Mouse (Mus musculus): ENCODE data around the gene Dnah11. TPM values are rescaled to one million over a fixed set of nuclear protein-coding genes. Genes with fewer than 3 reads are reported as not detected.
"Not testable (repeated sequence)": the region's sequence is repeated elsewhere in the genome, so short reads cannot be mapped to it uniquely, and the experiment has no call there.

The Dnah11 gene
- polyA plus RNA-seq, 1 experiment from 2014 or later: not detected

DNA sequence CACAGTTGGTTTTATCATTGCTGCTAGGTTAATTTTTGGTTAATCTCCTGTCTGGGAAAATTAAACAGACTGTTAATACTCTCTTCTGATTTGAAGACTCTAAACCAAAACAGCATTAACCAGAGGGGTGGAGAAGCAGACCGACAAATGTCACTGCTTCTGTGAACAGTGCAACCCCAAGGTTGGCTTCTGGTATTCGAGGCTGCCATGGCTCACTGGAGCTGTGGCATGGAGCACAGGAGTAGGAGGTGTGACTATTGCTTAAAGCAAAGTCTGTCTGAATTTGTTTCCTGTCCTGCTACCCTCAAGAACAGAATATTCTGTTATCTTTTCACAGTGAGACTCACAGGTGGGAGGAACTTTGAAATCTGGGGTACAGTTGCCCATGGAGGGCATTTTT lies 260.6 kb downstream of the Dnah11 start:
- Histone ChIP-seq H3K36me3 (ENCODE audit: control insufficient read depth, insufficient read depth, low read length) (no peaks in the 10 kb centered on the region), H3K9me3 (ENCODE audit: control insufficient read depth, low read length) (no peaks in the 10 kb centered on the region), H3K4me3 (ENCODE audit: control insufficient read depth in 1 of 2, insufficient read depth in 1 of 2, low read depth in 1 of 2, low read length in 2 of 2) (no peak overlapping the region), H3K4me2 (ENCODE audit: low read length) (no peak overlapping the region), H3K9ac (ENCODE audit: low read length) (no peak overlapping the region), H3K4me1 (ENCODE audit: control insufficient read depth in 2 of 2, insufficient read depth in 2 of 2, low read length in 2 of 2) (no peaks in the 10 kb centered on the region), H3K27ac (replicated peaks in 1 of 2; ENCODE audit: control insufficient read depth in 1 of 2, insufficient read depth in 1 of 2, low read depth in 2 of 2, low read length in 2 of 2) (no peak overlapping the region), H3K27me3 (ENCODE audit: control insufficient read depth, insufficient read depth, low read length) (no peaks in the 10 kb centered on the region)
- WGBS: 70% methylated on average over 2 of the region's 2 CpGs
- no peak for ATAC-seq (ENCODE audit: insufficient number of reproducible peaks, insufficient read depth, low FRiP score, low read depth)

DNA sequence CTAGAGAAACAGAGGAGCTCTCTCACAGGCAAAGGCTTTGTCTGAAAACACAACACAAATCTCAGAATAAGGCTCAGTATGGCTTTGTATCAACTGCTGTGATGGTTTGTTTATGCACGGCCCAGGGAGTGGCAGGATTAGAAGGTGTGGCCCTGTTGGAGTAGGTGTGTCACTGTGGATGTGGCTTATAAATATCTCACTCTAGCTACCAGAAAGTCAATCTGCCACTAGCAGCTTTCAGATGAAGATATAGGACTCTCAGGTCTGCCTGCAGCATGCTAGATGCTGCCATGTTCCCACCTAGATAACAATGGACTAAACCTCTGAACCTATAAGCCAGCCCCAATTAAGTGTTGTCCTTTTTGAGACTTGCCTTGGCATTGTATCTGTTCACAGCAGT lies 266.8 kb downstream of the Dnah11 start:
- no peak overlapping the region for H3K4me2 ChIP-seq (ENCODE audit: low read length)
- H3K36me3 ChIP-seq (ENCODE audit: control insufficient read depth, insufficient read depth, low read length): no peaks in the 10 kb centered on the region
- 0 out of 4 replicates have a peak, but pooled peaks cover 0 to 2% of the 10 kb centered on the region in 2 experiments for H3K4me1 ChIP-seq (ENCODE audit: control insufficient read depth in 2 of 2, insufficient read depth in 2 of 2, low read length in 2 of 2)
- ATAC-seq (ENCODE audit: insufficient number of reproducible peaks, insufficient read depth, low FRiP score, low read depth): no peak
- no peak overlapping the region for H3K9ac ChIP-seq (ENCODE audit: low read length)
- H3K27me3 ChIP-seq (ENCODE audit: control insufficient read depth, insufficient read depth, low read length): no peaks in the 10 kb centered on the region
- 63% methylated on average over 1 of the region's 1 CpGs for WGBS
- H3K27ac ChIP-seq (replicated peaks in 1 of 2; ENCODE audit: control insufficient read depth in 1 of 2, insufficient read depth in 1 of 2, low read depth in 2 of 2, low read length in 2 of 2): no peak overlapping the region
- no peak overlapping the region for H3K4me3 ChIP-seq (ENCODE audit: control insufficient read depth in 1 of 2, insufficient read depth in 1 of 2, low read depth in 1 of 2, low read length in 2 of 2)
- no peaks in the 10 kb centered on the region for H3K9me3 ChIP-seq (ENCODE audit: control insufficient read depth, low read length)

DNA sequence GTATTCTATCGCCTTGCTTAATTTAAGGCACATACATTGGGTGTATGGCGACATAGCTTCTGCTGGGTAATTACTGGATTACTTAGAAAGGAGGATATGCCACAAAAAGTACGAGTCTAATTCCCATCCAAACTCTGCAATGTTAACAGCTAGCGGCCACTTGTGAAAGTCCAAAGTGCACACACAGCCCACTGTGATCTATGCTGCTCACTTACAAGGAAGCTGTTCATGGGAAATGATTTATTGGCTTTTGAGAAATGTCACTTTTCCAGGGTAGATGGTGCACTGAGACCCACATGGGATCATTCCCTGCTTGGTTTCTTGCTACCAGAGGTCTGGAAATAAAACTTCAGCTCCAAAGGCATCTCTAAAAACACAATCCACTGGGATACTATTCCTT lies 269.1 kb downstream of the Dnah11 start:
- Histone ChIP-seq H3K36me3 (ENCODE audit: control insufficient read depth, insufficient read depth, low read length) (no peaks in the 10 kb centered on the region), H3K4me2 (ENCODE audit: low read length) (no peak overlapping the region), H3K27ac (replicated peaks in 1 of 2; ENCODE audit: control insufficient read depth in 1 of 2, insufficient read depth in 1 of 2, low read depth in 2 of 2, low read length in 2 of 2) (no peak overlapping the region), H3K4me1 (ENCODE audit: control insufficient read depth in 2 of 2, insufficient read depth in 2 of 2, low read length in 2 of 2) (0 out of 4 replicates have a peak, but pooled peaks cover 0 to 2% of the 10 kb centered on the region in 2 experiments), H3K27me3 (ENCODE audit: control insufficient read depth, insufficient read depth, low read length) (no peaks in the 10 kb centered on the region), H3K9ac (ENCODE audit: low read length) (no peak overlapping the region), H3K9me3 (ENCODE audit: control insufficient read depth, low read length) (no peaks in the 10 kb centered on the region), H3K4me3 (ENCODE audit: control insufficient read depth in 1 of 2, insufficient read depth in 1 of 2, low read depth in 1 of 2, low read length in 2 of 2) (no peak overlapping the region)
- no peak for ATAC-seq (ENCODE audit: insufficient number of reproducible peaks, insufficient read depth, low FRiP score, low read depth)
- WGBS: 91% methylated on average over 4 of the region's 4 CpGs

DNA sequence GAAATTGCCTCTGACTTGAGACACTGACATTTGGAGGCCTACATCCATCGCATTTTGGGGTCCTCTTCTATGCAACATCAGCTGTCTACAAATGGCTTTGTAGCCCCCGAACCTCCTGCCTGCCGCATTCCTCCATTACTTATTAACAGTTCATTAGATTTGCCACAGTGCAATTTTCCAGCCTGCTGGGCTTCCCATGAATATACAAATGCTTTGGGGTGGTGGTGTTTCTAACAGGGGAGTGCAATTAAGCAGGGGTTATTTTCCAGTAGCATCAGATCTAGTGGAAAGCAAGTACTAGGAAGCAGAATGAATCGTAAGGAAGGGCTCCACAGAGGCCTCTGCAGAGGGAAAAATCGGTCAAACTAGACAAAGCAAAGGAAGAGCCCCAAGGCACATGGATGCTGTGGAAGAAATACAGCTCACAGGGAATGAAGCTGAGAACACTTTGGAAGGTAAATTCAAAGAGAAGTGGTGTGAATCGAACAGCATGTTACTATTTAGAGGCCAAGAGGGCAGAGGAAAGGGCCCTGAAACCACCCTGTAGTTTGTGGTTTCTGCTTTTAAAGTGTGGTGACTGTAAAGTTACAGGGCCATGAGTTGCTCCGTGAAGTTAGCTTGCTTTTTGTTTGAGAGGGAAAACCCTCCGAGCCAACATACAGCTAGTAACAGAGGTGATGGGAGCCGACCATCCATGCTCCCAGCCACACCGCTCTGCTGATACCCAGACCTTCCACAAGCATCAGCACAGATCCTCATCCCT lies 282.8 kb downstream of the Dnah11 start:
- ATAC-seq (ENCODE audit: insufficient number of reproducible peaks, insufficient read depth, low FRiP score, low read depth): no peak
- Histone ChIP-seq H3K9ac (ENCODE audit: low read length) (no peak overlapping the region), H3K27ac (replicated peaks in 1 of 2; ENCODE audit: control insufficient read depth in 1 of 2, insufficient read depth in 1 of 2, low read depth in 2 of 2, low read length in 2 of 2) (no peak overlapping the region), H3K36me3 (ENCODE audit: control insufficient read depth, insufficient read depth, low read length) (no peaks in the 10 kb centered on the region), H3K9me3 (ENCODE audit: control insufficient read depth, low read length) (no peaks in the 10 kb centered on the region), H3K4me1 (ENCODE audit: control insufficient read depth in 2 of 2, insufficient read depth in 2 of 2, low read length in 2 of 2) (no peaks in the 10 kb centered on the region), H3K4me3 (ENCODE audit: control insufficient read depth in 1 of 2, insufficient read depth in 1 of 2, low read depth in 1 of 2, low read length in 2 of 2) (no peak overlapping the region), H3K27me3 (ENCODE audit: control insufficient read depth, insufficient read depth, low read length) (no peaks in the 10 kb centered on the region), H3K4me2 (ENCODE audit: low read length) (no peak overlapping the region)
- 67% methylated on average over 10 of the region's 10 CpGs for WGBS

DNA sequence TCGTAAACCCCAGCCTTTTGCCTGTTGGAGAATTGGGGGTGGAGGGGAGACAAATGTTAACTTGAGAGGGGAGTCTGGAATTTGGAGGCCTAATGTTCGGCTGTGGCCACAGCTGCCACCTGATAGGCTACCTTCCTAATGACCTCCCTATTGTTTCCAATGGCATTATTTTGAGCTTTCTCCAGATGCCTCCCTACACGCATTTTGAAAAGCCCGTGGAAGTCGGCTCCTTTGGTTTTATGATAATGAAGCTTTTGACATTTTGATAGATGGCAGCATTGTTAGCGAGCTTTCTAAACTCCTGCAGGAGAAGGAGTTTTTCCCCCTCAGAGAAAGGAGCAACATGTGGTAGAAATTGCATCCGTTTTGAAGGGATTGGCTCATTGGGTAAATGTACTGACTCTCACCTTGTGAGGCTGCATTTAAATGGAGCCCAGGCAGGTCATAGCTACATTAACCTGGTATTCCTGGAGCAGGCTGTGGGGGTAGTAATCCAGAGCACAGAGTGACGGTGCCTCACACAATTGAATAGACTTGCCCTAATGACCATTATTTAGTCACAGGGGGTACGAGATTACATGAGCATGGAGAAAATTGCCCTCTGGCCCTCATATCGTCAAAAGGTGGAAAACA lies 284.1 kb downstream of the Dnah11 start:
- Histone ChIP-seq H3K4me1 (ENCODE audit: control insufficient read depth in 2 of 2, insufficient read depth in 2 of 2, low read length in 2 of 2) (no peaks in the 10 kb centered on the region), H3K36me3 (ENCODE audit: control insufficient read depth, insufficient read depth, low read length) (no peaks in the 10 kb centered on the region), H3K27me3 (ENCODE audit: control insufficient read depth, insufficient read depth, low read length) (no peaks in the 10 kb centered on the region), H3K4me3 (ENCODE audit: control insufficient read depth in 1 of 2, insufficient read depth in 1 of 2, low read depth in 1 of 2, low read length in 2 of 2) (no peak overlapping the region), H3K4me2 (ENCODE audit: low read length) (no peak overlapping the region), H3K27ac (replicated peaks in 1 of 2; ENCODE audit: control insufficient read depth in 1 of 2, insufficient read depth in 1 of 2, low read depth in 2 of 2, low read length in 2 of 2) (no peak overlapping the region), H3K9ac (ENCODE audit: low read length) (no peak overlapping the region), H3K9me3 (ENCODE audit: control insufficient read depth, low read length) (no peaks in the 10 kb centered on the region)
- no peak for ATAC-seq (ENCODE audit: insufficient number of reproducible peaks, insufficient read depth, low FRiP score, low read depth)
- 42% methylated on average over 10 of the region's 10 CpGs for WGBS

DNA sequence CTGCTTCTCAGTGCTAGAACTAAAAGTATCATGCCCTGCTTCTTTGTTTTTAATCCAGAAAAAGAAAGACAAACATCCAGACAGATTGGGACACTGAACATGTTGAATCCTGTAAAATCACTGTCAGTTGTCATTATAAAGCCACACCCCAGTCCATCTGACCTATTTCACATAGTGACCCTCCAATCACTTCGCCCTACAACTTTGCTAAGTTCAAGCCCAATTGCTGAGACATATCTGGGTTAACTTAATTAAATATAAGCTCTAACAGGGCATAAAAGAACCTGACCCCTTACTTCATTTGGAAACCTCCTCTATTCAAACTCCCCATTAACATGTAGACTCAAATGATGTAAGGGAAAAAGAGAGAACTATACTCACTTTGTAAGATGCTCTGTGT lies 287.4 kb downstream of the Dnah11 start:
- Histone ChIP-seq H3K4me1 (ENCODE audit: control insufficient read depth in 2 of 2, insufficient read depth in 2 of 2, low read length in 2 of 2) (no peaks in the 10 kb centered on the region), H3K27me3 (ENCODE audit: control insufficient read depth, insufficient read depth, low read length) (no peaks in the 10 kb centered on the region), H3K9ac (ENCODE audit: low read length) (no peak overlapping the region), H3K27ac (replicated peaks in 1 of 2; ENCODE audit: control insufficient read depth in 1 of 2, insufficient read depth in 1 of 2, low read depth in 2 of 2, low read length in 2 of 2) (no peak overlapping the region), H3K9me3 (ENCODE audit: control insufficient read depth, low read length) (no peaks in the 10 kb centered on the region), H3K36me3 (ENCODE audit: control insufficient read depth, insufficient read depth, low read length) (no peaks in the 10 kb centered on the region), H3K4me3 (ENCODE audit: control insufficient read depth in 1 of 2, insufficient read depth in 1 of 2, low read depth in 1 of 2, low read length in 2 of 2) (no peak overlapping the region), H3K4me2 (ENCODE audit: low read length) (no peak overlapping the region)
- no peak for ATAC-seq (ENCODE audit: insufficient number of reproducible peaks, insufficient read depth, low FRiP score, low read depth)
- WGBS: 71% methylated on average over 1 of the region's 1 CpGs

DNA sequence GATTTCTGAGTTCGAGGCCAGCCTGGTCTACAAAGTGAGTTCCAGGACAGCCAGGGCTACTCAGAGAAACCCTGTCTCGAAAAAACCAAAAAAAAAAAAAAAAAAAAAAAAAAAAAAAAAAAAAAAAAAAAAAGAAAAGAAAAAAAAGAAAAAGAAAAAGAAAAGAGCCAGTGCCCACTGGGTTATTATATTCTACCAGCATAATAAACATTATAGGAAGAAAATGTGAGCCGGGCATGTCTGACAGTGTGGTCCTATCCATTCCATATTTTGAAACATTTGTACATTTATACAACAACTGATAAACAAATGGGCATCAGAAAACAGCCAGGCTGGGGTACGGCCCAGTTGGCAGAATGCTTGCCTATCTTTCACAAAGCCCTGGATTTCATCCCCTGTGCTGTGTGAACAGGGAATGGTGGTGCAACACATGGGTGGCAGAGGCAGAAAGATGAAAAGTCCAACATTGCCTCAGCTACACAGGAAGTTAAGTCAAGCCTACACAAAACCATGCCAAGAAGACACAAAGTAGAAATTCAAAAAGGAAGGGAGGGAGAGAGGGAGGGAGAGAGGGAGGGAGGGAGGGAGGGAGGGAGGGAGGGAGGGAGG lies 293.5 kb downstream of the Dnah11 start:
- H3K4me1 ChIP-seq (ENCODE audit: control insufficient read depth in 2 of 2, insufficient read depth in 2 of 2, low read length in 2 of 2); H3K9me3 ChIP-seq (ENCODE audit: control insufficient read depth, low read length); H3K36me3 ChIP-seq (ENCODE audit: control insufficient read depth, insufficient read depth, low read length); H3K27me3 ChIP-seq (ENCODE audit: control insufficient read depth, insufficient read depth, low read length); H3K27ac ChIP-seq (replicated peaks in 1 of 2; ENCODE audit: control insufficient read depth in 1 of 2, insufficient read depth in 1 of 2, low read depth in 2 of 2, low read length in 2 of 2); ATAC-seq (ENCODE audit: insufficient number of reproducible peaks, insufficient read depth, low FRiP score, low read depth); H3K9ac ChIP-seq (ENCODE audit: low read length); H3K4me3 ChIP-seq (ENCODE audit: control insufficient read depth in 1 of 2, insufficient read depth in 1 of 2, low read depth in 1 of 2, low read length in 2 of 2); H3K4me2 ChIP-seq (ENCODE audit: low read length): not testable (repeated sequence)
- 77% methylated on average over 4 of the region's 4 CpGs for WGBS

Data from heart, embryonic 14.5 days (tissue).